In the genomic region with DNA sequence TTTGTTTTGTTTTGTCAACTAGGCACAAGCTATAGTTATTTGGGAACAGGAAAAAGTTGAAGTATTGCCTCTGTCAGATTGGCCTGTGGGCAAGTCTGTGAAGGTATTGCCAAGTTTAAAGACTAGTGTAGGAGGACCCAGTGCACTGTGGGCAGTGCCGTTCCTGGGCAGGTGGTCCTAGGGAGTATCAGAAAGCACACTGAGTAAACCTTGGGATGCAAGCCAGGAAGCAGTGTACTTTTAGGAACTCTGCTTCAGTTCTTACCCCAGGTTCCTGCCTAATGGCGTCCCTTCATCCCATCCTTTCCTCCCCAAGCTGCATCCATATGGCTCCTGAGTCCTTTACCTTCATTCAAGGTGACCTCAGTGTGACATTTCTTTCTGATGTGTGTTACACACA, we compare ENCODE assay signal across 21 mouse cellular contexts. TPM values are rescaled to one million over a fixed set of nuclear protein-coding genes. Genes with fewer than 3 reads are reported as not detected.
"Had no signal": no experiment of that assay in that cellular context is flagged by ENCODE, and none has a peak within 500 bp of the region (broad histone marks: within the 10 kb centered on the region; RNA-seq: fewer than 3 reads in every experiment).

No protein-coding gene starts in this region.

- DNase-seq: kidney, postnatal 36 days; left cerebral cortex, postnatal 4 days; lung, adult 18-20 months; midbrain, embryonic 14.5 days; retina, postnatal 1 day; right cerebral cortex, postnatal 4 days; spleen, adult 18-20 months; thymus, adult 18-20 months; thymus, postnatal 14 days had no signal

- H3K27ac ChIP-seq: kidney, postnatal 0 days; liver, embryonic 14.5 days; midbrain, embryonic 10.5 days; neural tube, embryonic 12.5 days had no signal

- H3K4me2 ChIP-seq: neural tube, embryonic 12.5 days had no signal

- H3K9me3 ChIP-seq: midbrain, embryonic 10.5 days; neural tube, embryonic 12.5 days had no signal

- H3K4me3 ChIP-seq: midbrain, embryonic 10.5 days; neural tube, embryonic 12.5 days had no signal

- H3K9ac ChIP-seq: liver, embryonic 14.5 days; neural tube, embryonic 12.5 days had no signal

- H3K36me3 ChIP-seq: midbrain, embryonic 10.5 days; neural tube, embryonic 12.5 days had no signal

RNA-seq across cellular contexts. Expression of a gene that starts 2.1 kb away (rescaled TPM):
- total RNA-seq: megakaryocyte, adult 5-6 weeks had no signal

RNA-seq across cellular contexts. Expression of a gene that starts 24.9 kb away (rescaled TPM):
- total RNA-seq: layer of hippocampus, adult 18-20 months; layer of hippocampus, postnatal 14 days; left cerebral cortex, adult 18-20 months; left cerebral cortex, postnatal 10 days; left cerebral cortex, postnatal 4 days had no signal
- polyA plus RNA-seq: kidney, postnatal 0 days; liver, embryonic 14.5 days; lung, embryonic 16.5 days; midbrain, embryonic 10.5 days; midbrain, embryonic 14.5 days; neural tube, embryonic 12.5 days; stomach, embryonic 14.5 days had no signal

RNA-seq across cellular contexts. Expression of a gene that starts 30.1 kb away (rescaled TPM):
- total RNA-seq: layer of hippocampus, adult 18-20 months; left cerebral cortex, adult 18-20 months; left cerebral cortex, postnatal 10 days had no signal
- polyA plus RNA-seq: kidney, postnatal 0 days; liver, embryonic 14.5 days; lung, embryonic 16.5 days; midbrain, embryonic 10.5 days; midbrain, embryonic 14.5 days; neural tube, embryonic 12.5 days; stomach, embryonic 14.5 days had no signal

RNA-seq across cellular contexts. Expression of a gene that starts 50.7 kb away (rescaled TPM):
- total RNA-seq: megakaryocyte, adult 5-6 weeks; neutrophil, adult 5-6 weeks had no signal
- polyA plus RNA-seq: kidney, postnatal 0 days had no signal
